Mouse (Mus musculus) forebrain, embryonic 14.5 days (tissue): ENCODE data around the gene Xbp1. TPM values are rescaled to one million over a fixed set of nuclear protein-coding genes. Genes with fewer than 3 reads are reported as not detected.
"Not testable (repeated sequence)": the region's sequence is repeated elsewhere in the genome, so short reads cannot be mapped to it uniquely, and the experiment has no call there.

Experiments used
- ATAC-seq: fragments of 200-750 bp; cut with Nextera tagmentation; 2 replicates; pipeline ENCODE4 v1.8.0; 2017; ENCODE audit warnings: mild to moderate bottlenecking, moderate library complexity
- DNase-seq: peaks from one replicate; pipeline ENCODE4 v3.0.0-alpha.2; 2015; ENCODE audit warnings: low spot score
- H3K27ac ChIP-seq: fragments of 300-500 bp; sonication (generic); 2 replicates; pipeline ENCODE4 v1.5.1; 2014; ENCODE audit warnings: low read depth, mild to moderate bottlenecking, control low read depth, low read length, moderate library complexity
- H3K27me3 ChIP-seq: fragments of 300-500 bp; sonication (generic); replicated peaks from 2 replicates; pipeline ENCODE4 v1.6.1; 2014; ENCODE audit warnings: low read length, control low read depth, mixed read lengths; ENCODE audit not compliant: control insufficient read depth, insufficient read depth
- H3K36me3 ChIP-seq: fragments of 300-500 bp; sonication (generic); 2 replicates; pipeline ENCODE4 v1.6.1; 2014; ENCODE audit warnings: low read length, control low read depth; ENCODE audit not compliant: control insufficient read depth, insufficient read depth
- H3K4me1 ChIP-seq: fragments of 300-500 bp; sonication (generic); 2 replicates; pipeline ENCODE4 v1.6.1; 2014; ENCODE audit warnings: antibody characterized with exemption, low read length, control low read depth; ENCODE audit not compliant: control insufficient read depth, insufficient read depth
- H3K4me2 ChIP-seq: fragments of 300-500 bp; sonication (generic); 2 replicates; pipeline ENCODE4 v1.6.1; 2014; ENCODE audit warnings: mild to moderate bottlenecking, control low read depth, low read length
- H3K4me3 ChIP-seq: fragments of 300-500 bp; sonication (generic); 2 replicates; pipeline ENCODE4 v1.5.1; 2014; ENCODE audit warnings: low read depth, low read length, control low read depth
- H3K9ac ChIP-seq: fragments of 300-500 bp; sonication (generic); 2 replicates; pipeline ENCODE4 v1.6.1; 2014; ENCODE audit warnings: mild to moderate bottlenecking, low read length, control low read depth, moderate library complexity
- H3K9me3 ChIP-seq: fragments of 300-500 bp; sonication (generic); replicated peaks from 2 replicates; pipeline ENCODE4 v1.6.1; 2016; ENCODE audit warnings: low read length, control low read depth, mixed read lengths; ENCODE audit not compliant: control insufficient read depth
- WGBS: fragments of 180-500 bp; shearing (Covaris S2); extraction: QIAGEN DNeasy Blood & Tissue Kit; methylation state at CpG from one replicate; pipeline ENCODE4 v1.1.7; 2014; 5-methylcytosine and 5-hydroxymethylcytosine counted together
- polyA plus RNA-seq: library from polyadenylated mRNA; unstranded; fragments of >200 nt; fragmentation: Nextera tagmentation; extraction: Ambion mirVana; gene quantifications from 2 replicates; pipeline ENCODE4 v1.2.1, GENCODE M21; 2014

Gene Xbp1
- polyA plus RNA-seq, 1 experiment from 2014 or later: 124 TPM

DNA sequence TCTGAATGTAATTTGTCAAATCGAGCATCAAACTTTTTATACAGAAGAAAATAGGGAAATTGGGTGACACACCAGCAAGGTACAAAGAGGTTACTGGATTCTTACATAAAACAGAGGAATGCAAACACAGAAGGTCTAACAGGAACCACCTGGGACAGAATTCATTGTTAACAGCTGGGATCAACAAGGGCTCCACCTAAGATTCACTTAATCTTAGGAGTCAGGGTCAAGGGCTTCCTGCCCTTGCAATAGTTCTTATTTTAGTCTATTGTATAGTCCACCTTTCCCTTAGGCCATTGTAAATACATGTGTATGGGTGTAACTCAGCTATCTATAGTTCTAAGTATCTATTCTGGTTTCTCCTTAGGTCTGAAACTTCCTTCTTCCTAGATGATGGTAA lies 24.2 kb downstream of the Xbp1 start:
- not testable (repeated sequence) for H3K4me1 ChIP-seq, H3K27ac ChIP-seq, H3K4me3 ChIP-seq, H3K36me3 ChIP-seq, H3K27me3 ChIP-seq, H3K9ac ChIP-seq, H3K4me2 ChIP-seq, DNase-seq, ATAC-seq, H3K9me3 ChIP-seq
- WGBS: 87% methylated on average over 1 of the region's 1 CpGs

- ATAC-seq: no peak
- H3K4me1 ChIP-seq: peaks cover 6% of the 10 kb centered on the region; the same call in 1 of the 2 replicates
- H3K27me3 ChIP-seq: no peaks in the 10 kb centered on the region
- H3K4me3 ChIP-seq: no peak overlapping the region
- no peaks in the 10 kb centered on the region for H3K36me3 ChIP-seq
- no peak overlapping the region for H3K27ac ChIP-seq
- H3K9ac ChIP-seq: no peak overlapping the region
- no peak for DNase-seq
- H3K9me3 ChIP-seq: no peaks in the 10 kb centered on the region
- WGBS: 93% methylated on average over 4 of the region's 4 CpGs
- no peak overlapping the region for H3K4me2 ChIP-seq
Measured at GRCm38 (mm10) chr11:5545457-5545856, 25.0 kb downstream of the Xbp1 start.

DNA sequence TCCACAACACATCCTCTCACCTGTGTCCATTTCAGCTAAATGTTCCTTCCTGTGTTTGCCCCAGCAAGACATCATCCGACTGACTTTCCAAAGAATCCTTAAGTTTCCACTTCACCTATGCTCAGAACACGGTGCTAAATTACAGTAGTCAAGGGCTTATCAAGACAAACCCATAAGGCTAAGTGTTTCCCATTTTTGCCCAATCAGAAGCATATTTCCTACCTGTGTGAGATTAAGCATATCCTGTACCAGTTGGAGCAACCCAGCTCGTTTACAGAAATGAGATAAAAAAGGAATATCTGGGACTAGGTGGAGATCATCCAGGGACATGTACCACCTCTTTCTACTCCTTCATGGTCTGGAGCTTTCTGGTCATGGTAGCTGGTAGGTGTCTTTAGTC lies 26.2 kb downstream of the Xbp1 start:
- Histone ChIP-seq H3K4me1 (no peaks in the 10 kb centered on the region), H3K9me3 (no peaks in the 10 kb centered on the region), H3K36me3 (no peaks in the 10 kb centered on the region), H3K4me2 (no peak overlapping the region), H3K9ac (no peak overlapping the region), H3K27me3 (no peaks in the 10 kb centered on the region), H3K4me3 (no peak overlapping the region), H3K27ac (no peak overlapping the region)
- WGBS: 82% methylated on average over 3 of the region's 3 CpGs
- ATAC-seq: no peak
- no peak for DNase-seq

DNA sequence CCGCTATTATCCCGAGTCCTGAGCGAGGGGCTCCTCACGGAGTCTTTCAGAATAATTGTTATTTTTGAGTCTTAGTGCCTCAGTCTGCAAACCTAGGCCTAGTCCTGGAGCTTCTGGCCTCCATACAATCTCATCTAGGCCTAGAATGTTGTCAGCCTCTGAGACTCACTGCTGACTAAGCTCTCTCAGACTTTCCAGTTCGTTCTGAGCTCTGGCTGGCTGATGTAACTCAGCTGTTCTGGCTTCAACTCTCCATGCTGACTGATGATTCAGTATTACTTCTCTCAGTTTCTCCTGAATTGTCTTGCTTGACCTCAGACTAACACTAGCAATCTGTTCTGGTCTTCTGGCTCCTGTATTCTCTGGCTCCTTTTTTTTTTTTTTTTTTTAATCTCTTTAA lies 31.0 kb downstream of the Xbp1 start:
- ATAC-seq (no peak), DNase-seq (no peak)
- no peak overlapping the region for H3K4me3 ChIP-seq
- H3K4me2 ChIP-seq: no peak overlapping the region
- H3K9ac ChIP-seq: no peak overlapping the region
- 87% methylated on average over 5 of the region's 5 CpGs for WGBS
- H3K36me3 ChIP-seq: no peaks in the 10 kb centered on the region
- H3K27ac ChIP-seq: no peak overlapping the region
- no peaks in the 10 kb centered on the region for H3K4me1 ChIP-seq
- H3K27me3 ChIP-seq: no peaks in the 10 kb centered on the region
- H3K9me3 ChIP-seq: no peaks in the 10 kb centered on the region

DNA sequence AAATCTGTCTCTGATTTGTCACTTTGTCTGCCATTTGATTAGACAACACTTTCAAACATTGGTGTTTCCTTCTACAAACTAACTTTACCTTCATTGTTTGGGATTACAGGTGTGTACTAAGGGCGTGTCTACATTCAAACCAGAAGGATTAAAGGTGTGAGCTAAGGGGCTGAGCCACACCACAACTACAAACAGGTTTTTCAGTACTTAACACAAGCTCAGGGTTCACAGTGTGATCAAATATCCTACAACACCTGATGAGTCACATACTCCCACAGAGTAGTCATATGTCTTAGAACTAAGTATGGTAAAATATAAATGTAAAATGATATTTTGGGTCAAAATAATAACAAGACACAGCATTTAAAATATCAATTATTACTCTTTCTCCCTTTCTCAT lies 31.5 kb downstream of the Xbp1 start:
- H3K27ac ChIP-seq: no peak overlapping the region
- no peak for ATAC-seq

DNA sequence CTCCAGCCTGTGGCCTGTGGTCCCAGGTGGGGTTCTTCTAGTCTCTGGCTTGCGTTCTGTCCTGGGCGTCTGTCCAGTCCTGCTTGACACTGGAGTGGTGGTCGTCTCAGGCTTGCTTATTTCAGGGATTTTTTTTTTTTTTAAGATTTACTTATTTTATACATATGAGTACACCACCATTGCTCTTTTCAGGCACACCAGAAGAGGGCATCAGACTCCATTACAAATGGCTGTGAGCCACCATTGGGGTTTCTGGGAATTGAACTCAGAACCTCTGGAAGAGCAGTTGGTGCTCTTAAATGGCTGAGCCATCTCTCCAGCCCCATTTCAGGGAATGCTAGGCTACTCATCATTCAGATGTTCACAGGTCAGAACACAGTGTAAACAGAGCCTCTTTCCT lies 39.8 kb downstream of the Xbp1 start:
- WGBS: 85% methylated on average over 3 of the region's 3 CpGs
- H3K4me2 ChIP-seq: no peak overlapping the region
- DNase-seq (no peak), ATAC-seq (no peak)
- no peaks in the 10 kb centered on the region for H3K9me3 ChIP-seq
- H3K27ac ChIP-seq: no peak overlapping the region
- H3K27me3 ChIP-seq: no peaks in the 10 kb centered on the region
- no peak overlapping the region for H3K9ac ChIP-seq
- no peak overlapping the region for H3K4me3 ChIP-seq
- H3K4me1 ChIP-seq: 0 out of 2 replicates have a peak, but pooled peaks cover 2% of the 10 kb centered on the region
- H3K36me3 ChIP-seq: no peaks in the 10 kb centered on the region

More for the DNA sequence above, 31.5 kb downstream of the Xbp1 start:
- Histone ChIP-seq H3K4me2 (no peak overlapping the region), H3K9me3 (no peaks in the 10 kb centered on the region), H3K27me3 (no peaks in the 10 kb centered on the region), H3K36me3 (no peaks in the 10 kb centered on the region), H3K4me3 (no peak overlapping the region), H3K9ac (no peak overlapping the region), H3K4me1 (no peaks in the 10 kb centered on the region)
- WGBS: 60% methylated on average over 1 of the region's 1 CpGs
- no peak for DNase-seq

DNA sequence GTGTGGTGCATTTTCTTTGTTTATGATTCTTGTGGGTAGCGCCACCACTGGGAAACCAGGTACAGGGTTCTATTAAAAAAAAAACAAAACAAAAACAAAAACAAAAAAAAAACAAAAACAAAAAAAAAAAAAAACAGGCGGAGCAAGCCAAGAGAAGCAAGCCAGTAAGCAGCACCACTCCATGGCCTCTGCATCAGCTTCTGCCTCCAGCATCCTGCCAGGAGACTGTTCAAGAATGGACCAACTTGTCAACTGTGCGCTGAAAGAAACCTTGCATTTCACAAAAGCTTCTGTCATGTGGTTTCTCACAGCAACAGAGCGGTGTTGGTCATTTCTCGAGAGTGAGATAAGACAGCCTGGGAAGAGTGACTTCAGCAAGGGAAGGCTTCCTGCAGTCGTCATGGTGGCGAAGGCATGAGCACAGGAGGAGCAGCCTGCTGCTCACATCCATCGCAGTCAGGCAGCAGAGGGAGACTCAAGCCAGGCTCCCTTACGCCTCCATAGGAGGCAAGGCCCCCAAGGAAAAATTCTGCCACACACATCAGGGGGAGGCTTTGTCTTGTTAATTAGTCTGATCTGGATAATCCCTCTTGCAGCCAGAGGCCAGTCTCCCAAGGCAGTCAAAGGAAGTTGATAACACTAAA lies 42.3 kb downstream of the Xbp1 start:
- DNase-seq (peak; percentile 62), ATAC-seq (peak; percentile 58; the same call in 1 of the 2 replicates)
- Histone ChIP-seq H3K9me3 (no peaks in the 10 kb centered on the region), H3K9ac (no peak overlapping the region), H3K27ac (no peak overlapping the region), H3K27me3 (no peaks in the 10 kb centered on the region), H3K4me3 (no peak overlapping the region), H3K36me3 (no peaks in the 10 kb centered on the region), H3K4me1 (0 out of 2 replicates have a peak, but pooled peaks cover 2% of the 10 kb centered on the region), H3K4me2 (no peak overlapping the region)
- 12% methylated on average over 8 of the region's 9 CpGs for WGBS

- H3K27me3 ChIP-seq: no peaks in the 10 kb centered on the region
- no peak overlapping the region for H3K27ac ChIP-seq
- no peaks in the 10 kb centered on the region for H3K9me3 ChIP-seq
- no peak overlapping the region for H3K4me3 ChIP-seq
- WGBS: 57% methylated on average over 6 of the region's 6 CpGs
- 0 out of 2 replicates have a peak, but pooled peaks cover 2% of the 10 kb centered on the region for H3K4me1 ChIP-seq
- DNase-seq: no peak
- no peak overlapping the region for H3K9ac ChIP-seq
- H3K4me2 ChIP-seq: no peak overlapping the region
- no peaks in the 10 kb centered on the region for H3K36me3 ChIP-seq
- no peak for ATAC-seq
Measured at GRCm38 (mm10) chr11:5563898-5564297, 43.4 kb downstream of the Xbp1 start.

- Histone ChIP-seq H3K27ac (no peak overlapping the region), H3K36me3 (no peaks in the 10 kb centered on the region), H3K27me3 (no peaks in the 10 kb centered on the region), H3K4me1 (0 out of 2 replicates have a peak, but pooled peaks cover 2% of the 10 kb centered on the region), H3K9ac (no peak overlapping the region), H3K4me2 (no peak overlapping the region), H3K9me3 (no peaks in the 10 kb centered on the region), H3K4me3 (no peak overlapping the region)
- DNase-seq (no peak), ATAC-seq (no peak)
- 78% methylated on average over 3 of the region's 3 CpGs for WGBS
Measured at GRCm38 (mm10) chr11:5565596-5565995, 45.1 kb downstream of the Xbp1 start.
